Mouse (Mus musculus) E14TG2a.4 (cell line): ENCODE measurements around the gene Strip1.

Experiments
- CTCF ChIP-seq: conservative IDR thresholded peaks from 2 replicates; pipeline ENCODE4 v1.5.1; 2014; ENCODE audit warnings: low read length
- NANOG ChIP-seq: IDR thresholded peaks from 2 replicates; pipeline ENCODE4 v1.6.1; 2014; ENCODE audit warnings: borderline replicate concordance, low read length, mixed read lengths
- POU5F1 ChIP-seq: IDR thresholded peaks from 2 replicates; pipeline ENCODE4 v1.6.1; 2014; ENCODE audit warnings: low read length, borderline replicate concordance

GRCm38 (mm10) chr3:107576807-107577206, 54.7 kb downstream of the Strip1 start:
- TF ChIP-seq CTCF: no peak
- no peak for TF ChIP-seq NANOG
- TF ChIP-seq POU5F1: no peak
